Mouse (Mus musculus): ENCODE data around the gene Hepacam. TPM values are rescaled to one million over a fixed set of nuclear protein-coding genes. Genes with fewer than 3 reads are reported as not detected.

Gene Hepacam
- total and polyA plus RNA-seq, 3 experiments = 0.13 TPM; not detected in 2

DNA sequence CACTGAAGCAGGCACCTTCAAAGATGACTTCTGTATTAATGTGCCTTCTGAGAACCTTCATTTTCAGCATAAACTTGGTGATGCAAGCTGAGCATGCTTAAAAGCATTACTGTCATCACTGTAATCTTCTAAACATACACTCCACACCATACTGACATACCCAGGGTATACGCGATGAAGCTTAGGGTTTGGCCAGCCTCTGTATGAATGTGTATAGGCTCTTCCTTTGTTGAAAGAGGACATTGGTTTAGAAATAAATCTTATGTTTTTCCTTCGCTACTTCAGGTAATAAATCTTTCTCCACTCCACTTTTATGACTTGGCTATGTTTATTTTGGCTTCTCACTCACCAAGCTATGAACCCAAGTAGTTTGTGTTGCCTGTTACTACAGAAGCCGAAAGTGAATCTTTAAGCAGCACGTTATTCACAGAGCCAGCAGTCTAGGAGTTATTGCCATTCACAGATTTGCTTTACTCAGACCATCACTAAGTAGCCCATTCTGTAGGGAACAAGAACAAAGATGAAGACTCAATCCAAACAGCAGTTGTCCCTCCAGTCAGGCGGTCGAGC lies 4.2 kb downstream of the Hepacam start:
- Histone ChIP-seq H3K9ac (ENCODE audit: insufficient read depth, low read depth) (no peak overlapping the region), H3K79me2 (replicated peaks; ENCODE audit: control insufficient read depth, extremely low read depth, insufficient read depth, poor library complexity, severe bottlenecking) (no peaks in the 10 kb centered on the region), H3K36me3 (replicated peaks in 1 of 2; ENCODE audit: control insufficient read depth in 1 of 2, insufficient read depth in 1 of 2, low read length in 1 of 2) (no peaks in the 10 kb centered on the region), H3K4me3 (replicated peaks in 1 of 3; ENCODE audit: low read depth in 2 of 3, low read length in 2 of 3, poor library complexity in 1 of 3) (no peak overlapping the region), H3K9me3 (replicated peaks; ENCODE audit: low read length) (no peaks in the 10 kb centered on the region), H3K27ac (ENCODE audit: insufficient read depth, low read depth) (no peak overlapping the region), H3K4me1 (ENCODE audit: control insufficient read depth in 1 of 2, insufficient read depth in 2 of 2) (no peaks in the 10 kb centered on the region), H3K27me3 (replicated peaks) (no peaks in the 10 kb centered on the region), H3K4me2 (ENCODE audit: insufficient read depth, low read depth, poor library complexity, severe bottlenecking) (no peak overlapping the region)
- TF ChIP-seq NRF1 (IDR thresholded peaks at IDR 0.05; ENCODE audit: low read depth, low read length) (no peak), BHLHE40 (IDR thresholded peaks at IDR 0.05; ENCODE audit: low read depth, low read length) (no peak), USF1 (IDR thresholded peaks at IDR 0.05; ENCODE audit: low read depth, low read length) (no peak), ELF1 (IDR thresholded peaks at IDR 0.05; ENCODE audit: low read depth, low read length) (no peak), ETS1 (conservative IDR thresholded peaks at IDR 0.05; ENCODE audit: low read depth, low read length) (no peak), ZNF384 (IDR thresholded peaks at IDR 0.05; ENCODE audit: low read depth, low read length) (no peak), RAD21 (IDR thresholded peaks at IDR 0.05; ENCODE audit: low read depth, low read length) (no peak), ZKSCAN1 (IDR thresholded peaks at IDR 0.05; ENCODE audit: borderline replicate concordance, low read depth, low read length) (no peak), SIN3A (IDR thresholded peaks at IDR 0.05; ENCODE audit: low read length) (no peak), JUND (conservative IDR thresholded peaks at IDR 0.05; ENCODE audit: low read depth, low read length) (no peak), EP300 (IDR thresholded peaks at IDR 0.05; ENCODE audit: low read length) (no peak), HCFC1 (IDR thresholded peaks at IDR 0.05; ENCODE audit: low read depth, low read length) (no peak), MAZ (IDR thresholded peaks at IDR 0.05; ENCODE audit: low read depth, low read length) (no peak)
- in situ Hi-C loops (cut with MboI; ENCODE audit: low pct_ligation_motif_present, low pct_unique_long_range_greater_than_20kb, low sequenced_read_pairs) = no loop called here
- DNase-seq (ENCODE audit: extremely low read depth) = no peak
- dilution Hi-C loops (cut with MboI; ENCODE audit: extremely low pct_ligation_motif_present, extremely low pct_unique_long_range_greater_than_20kb, low sequenced_read_pairs) = no loop called here

DNA sequence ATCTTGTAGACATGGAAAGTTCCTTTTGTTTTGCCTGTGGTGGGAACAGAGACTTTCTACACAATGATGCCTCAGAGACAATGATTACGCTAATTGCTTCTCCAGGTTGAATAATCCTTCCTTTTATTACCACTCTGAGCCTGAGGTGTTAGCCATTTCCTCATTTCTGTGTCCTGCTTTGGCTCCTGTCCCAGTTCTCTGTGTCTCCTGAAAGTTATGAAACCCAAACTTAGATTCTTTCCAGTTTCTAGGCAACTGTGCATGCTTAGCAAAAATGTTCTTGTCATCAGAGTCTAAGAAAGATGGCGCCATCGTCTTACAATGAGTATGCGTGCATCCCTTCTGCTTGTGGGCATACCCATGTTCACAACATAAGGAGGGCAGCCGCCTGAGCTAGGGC lies 8.6 kb downstream of the Hepacam start:
- TF ChIP-seq MYC (IDR thresholded peaks at IDR 0.05; ENCODE audit: low read depth, low read length) (no peak), MAFK (IDR thresholded peaks at IDR 0.05; ENCODE audit: insufficient replicate concordance, low read length) (no peak)
- in situ Hi-C loops (cut with MboI; ENCODE audit: low pct_ligation_motif_present, low pct_unique_long_range_greater_than_20kb, low sequenced_read_pairs) = no loop called here

More for the DNA sequence above, 8.6 kb downstream of the Hepacam start:
- dilution Hi-C loops (cut with MboI; ENCODE audit: extremely low pct_ligation_motif_present, extremely low pct_unique_long_range_greater_than_20kb, low sequenced_read_pairs) = no loop called here
- no peaks in the 10 kb centered on the region for H3K27me3 ChIP-seq (replicated peaks)
- no peaks in the 10 kb centered on the region for H3K36me3 ChIP-seq (replicated peaks in 1 of 2; ENCODE audit: control insufficient read depth in 1 of 2, insufficient read depth in 1 of 2, low read length in 1 of 2)
- DNase-seq (ENCODE audit: extremely low read depth) = no peak
- H3K79me2 ChIP-seq (replicated peaks; ENCODE audit: control insufficient read depth, extremely low read depth, insufficient read depth, poor library complexity, severe bottlenecking) = no peaks in the 10 kb centered on the region
- peaks cover 0 to 2% of the 10 kb centered on the region in 2 experiments; a peak in 1 of 4 replicates for H3K4me1 ChIP-seq (ENCODE audit: control insufficient read depth in 1 of 2, insufficient read depth in 2 of 2)
- H3K4me3 ChIP-seq (replicated peaks in 1 of 3; ENCODE audit: low read depth in 2 of 3, low read length in 2 of 3, poor library complexity in 1 of 3) = no peak overlapping the region
- H3K9me3 ChIP-seq (replicated peaks; ENCODE audit: low read length) = no peaks in the 10 kb centered on the region
- no peak overlapping the region for H3K9ac ChIP-seq (ENCODE audit: insufficient read depth, low read depth)
- H3K27ac ChIP-seq (ENCODE audit: insufficient read depth, low read depth) = no peak overlapping the region
- H3K4me2 ChIP-seq (ENCODE audit: insufficient read depth, low read depth, poor library complexity, severe bottlenecking) = no peak overlapping the region

All from CH12.LX (cell line).